Mouse (Mus musculus) thymus, adult 2 months (tissue): ENCODE data around the gene Slc3a1.

Source experiments
- CTCF ChIP-seq: fragments of 200-500 bp; IDR thresholded peaks from 2 replicates; pipeline ENCODE4 v1.5.1; 2012; ENCODE audit warnings: mild to moderate bottlenecking, control low read depth, low read length, moderate library complexity, borderline replicate concordance; ENCODE audit not compliant: control insufficient read depth, poor library complexity, insufficient read depth; ENCODE audit errors: extremely low read depth
- POLR2A ChIP-seq: fragments of 200-500 bp; IDR thresholded peaks from 2 replicates; pipeline ENCODE4 v1.6.1; 2012; ENCODE audit warnings: mild to moderate bottlenecking, low read length, control low read depth, moderate library complexity; ENCODE audit not compliant: control insufficient read depth, poor library complexity, insufficient read depth; ENCODE audit errors: extremely low read depth

GRCm38 (mm10) chr17:85024237-85024636 is 3.9 kb upstream of the Slc3a1 start:
- TF ChIP-seq POLR2A: no peak
- TF ChIP-seq CTCF: no peak
